Mouse (Mus musculus) cerebellum, adult 2 months (tissue): ENCODE measurements around the gene Cd93. TPM values are rescaled to one million over a fixed set of nuclear protein-coding genes. Genes with fewer than 3 reads are reported as not detected.

Experiments
- DNase-seq, 2 experiments: peaks; one replicate each; pipeline ENCODE4 v3.0.0; 2021
- H3K27ac ChIP-seq: fragments of 200-500 bp; 2 replicates; pipeline ENCODE4 v1.5.1; 2012; ENCODE audit warnings: low read length, control low read depth, inconsistent platforms; ENCODE audit not compliant: insufficient read depth
- H3K27me3 ChIP-seq: fragments of 200-500 bp; 2 replicates; pipeline ENCODE4 v1.6.1; 2012; ENCODE audit warnings: inconsistent platforms, mild to moderate bottlenecking, low read length, moderate library complexity; ENCODE audit not compliant: control insufficient read depth, insufficient read depth
- H3K4me1 ChIP-seq: fragments of 200-500 bp; 2 replicates; pipeline ENCODE4 v1.6.1; 2011; ENCODE audit warnings: low read length; ENCODE audit not compliant: control insufficient read depth, insufficient read depth
- H3K4me3 ChIP-seq: fragments of 200-500 bp; replicated peaks from 2 replicates; pipeline ENCODE3; 2011; ENCODE audit warnings: mild to moderate bottlenecking, low read depth, low read length, control low read depth; ENCODE audit not compliant: insufficient read depth
- CTCF ChIP-seq: fragments of 200-500 bp; IDR thresholded peaks from 2 replicates; pipeline ENCODE4 v1.5.1; 2011; ENCODE audit warnings: low read depth, mild to moderate bottlenecking, control low read depth, low read length, moderate library complexity, borderline replicate concordance; ENCODE audit not compliant: insufficient read depth
- POLR2A ChIP-seq: fragments of 200-500 bp; IDR thresholded peaks from 2 replicates; pipeline ENCODE4 v1.6.1; 2011; ENCODE audit warnings: low read length, control low read depth, borderline replicate concordance; ENCODE audit not compliant: insufficient read depth
- WGBS: fragments of 180-500 bp; shearing (Covaris S2); methylation state at CpG from one replicate; pipeline ENCODE4 v1.1.7; 2018; 5-methylcytosine and 5-hydroxymethylcytosine counted together
- polyA plus RNA-seq: library from polyadenylated mRNA; depleted of rRNA; stranded (reverse); fragments of >200 nt; gene quantifications from 2 replicates; pipeline ENCODE4 v1.2.3, GENCODE M21; 2012

Gene Cd93
- polyA plus RNA-seq, 1 experiment, result 3.2 TPM

- DNase-seq, result no peak
- no peaks in the 10 kb centered on the region for H3K27me3 ChIP-seq
- no peak for TF ChIP-seq CTCF
- no peak for TF ChIP-seq POLR2A
- no peak overlapping the region for H3K27ac ChIP-seq
- 72% methylated on average over 1 of the region's 1 CpGs for WGBS
- H3K4me1 ChIP-seq, result no peaks in the 10 kb centered on the region
- no peak overlapping the region for H3K4me3 ChIP-seq
Measured at GRCm38 (mm10) chr2:148421706-148422105, 21.7 kb downstream of the Cd93 start.

- Histone ChIP-seq H3K4me3 (no peak overlapping the region), H3K27ac (no peak overlapping the region), H3K27me3 (no peaks in the 10 kb centered on the region), H3K4me1 (no peaks in the 10 kb centered on the region)
- TF ChIP-seq CTCF (no peak), POLR2A (no peak)
- WGBS, result 54% methylated on average over 1 of the region's 1 CpGs
- DNase-seq, result no peak
Measured at GRCm38 (mm10) chr2:148421112-148421511, 22.3 kb downstream of the Cd93 start.

- Histone ChIP-seq H3K27ac (no peak overlapping the region), H3K4me3 (no peak overlapping the region), H3K4me1 (no peaks in the 10 kb centered on the region), H3K27me3 (no peaks in the 10 kb centered on the region)
- no peak for DNase-seq
- no peak for TF ChIP-seq POLR2A
- no peak for TF ChIP-seq CTCF
- 78% methylated on average over 2 of the region's 2 CpGs for WGBS
Measured at GRCm38 (mm10) chr2:148419776-148420175, 23.6 kb downstream of the Cd93 start.

GRCm38 (mm10) chr2:148419151-148419550 is 24.2 kb downstream of the Cd93 start:
- TF ChIP-seq CTCF (no peak), POLR2A (no peak)
- no peak for DNase-seq
- 79% methylated on average over 3 of the region's 3 CpGs for WGBS
- H3K27ac ChIP-seq, result no peak overlapping the region
- H3K27me3 ChIP-seq, result no peaks in the 10 kb centered on the region
- no peaks in the 10 kb centered on the region for H3K4me1 ChIP-seq
- no peak overlapping the region for H3K4me3 ChIP-seq

- Histone ChIP-seq H3K4me3 (no peak overlapping the region), H3K27me3 (peaks cover 2% of the 10 kb centered on the region; the same call in 1 of the 2 replicates), H3K27ac (no peak overlapping the region), H3K4me1 (no peaks in the 10 kb centered on the region; the same call in 1 of the 2 replicates)
- DNase-seq, result no peak
- TF ChIP-seq POLR2A, result no peak
- TF ChIP-seq CTCF, result no peak
- WGBS, result 81% methylated on average over 1 of the region's 1 CpGs
Measured at GRCm38 (mm10) chr2:148409821-148410220, 33.5 kb downstream of the Cd93 start.

GRCm38 (mm10) chr2:148409141-148409540 is 34.2 kb downstream of the Cd93 start:
- peaks cover 2% of the 10 kb centered on the region; the same call in 1 of the 2 replicates for H3K27me3 ChIP-seq
- H3K27ac ChIP-seq, result no peak overlapping the region
- 24% methylated on average over 9 of the region's 9 CpGs for WGBS
- DNase-seq, result peak; percentile 18 to 23
- TF ChIP-seq POLR2A (no peak), CTCF (peak; percentile 33; the same call in 1 of the 2 replicates)
- no peaks in the 10 kb centered on the region; the same call in 1 of the 2 replicates for H3K4me1 ChIP-seq
- no peak overlapping the region for H3K4me3 ChIP-seq

GRCm38 (mm10) chr2:148408761-148409120 is 34.6 kb downstream of the Cd93 start:
- TF ChIP-seq CTCF (no peak), POLR2A (no peak)
- H3K27me3 ChIP-seq, result peaks cover 2% of the 10 kb centered on the region; the same call in 1 of the 2 replicates
- DNase-seq, result no peak
- WGBS, result 12% methylated on average over 6 of the region's 6 CpGs
- H3K4me3 ChIP-seq, result no peak overlapping the region
- no peaks in the 10 kb centered on the region; the same call in 1 of the 2 replicates for H3K4me1 ChIP-seq
- no peak overlapping the region for H3K27ac ChIP-seq

- TF ChIP-seq CTCF (no peak), POLR2A (0 out of 2 replicates have a peak, but pooled peaks have one; percentile 11)
- Histone ChIP-seq H3K4me1 (no peaks in the 10 kb centered on the region; the same call in 1 of the 2 replicates), H3K27ac (0 out of 2 replicates have a peak within 1 kb of the TSS, but pooled peaks have one; percentile 14), H3K4me3 (no peak within 1 kb of the TSS), H3K27me3 (peaks cover 2% of the 10 kb centered on the region; the same call in 1 of the 2 replicates)
- WGBS, result 5% methylated on average over 35 of the region's 35 CpGs
- DNase-seq, result no peak
Measured at GRCm38 (mm10) chr2:148407870-148408760, 35.2 kb downstream of the Cd93 start, which contains the start of gene Thbd. TSS of gene Thbd (minus strand) at chr2:148408188.
